Mouse (Mus musculus) MEL (cell line): Measurements from ENCODE around the gene Mansc1. TPM values are rescaled to one million over a fixed set of nuclear protein-coding genes. Genes with fewer than 3 reads are reported as not detected.

Experiments used
- DNase-seq: peaks from one replicate; pipeline ENCODE4 v3.0.0; 2011; ENCODE audit warnings: low read depth, low spot score
- H3K27ac ChIP-seq: 2 replicates; pipeline ENCODE4 v1.5.1; 2012; ENCODE audit warnings: low read depth, mild to moderate bottlenecking, control low read depth, low read length, moderate library complexity; ENCODE audit not compliant: control insufficient read depth
- H3K27me3 ChIP-seq, 2 experiments: fragments of 150-350 bp in 1 of 2; sonication (generic) in 1 of 2; 2 replicates each; pipeline ENCODE4 v1.6.1; 2012; ENCODE audit warnings: low read length in 2 of 2, mild to moderate bottlenecking in 2 of 2, improper control_type of control experiment in 1 of 2, moderate library complexity in 1 of 2; ENCODE audit not compliant: insufficient read depth in 2 of 2, control insufficient read depth in 1 of 2
- H3K36me3 ChIP-seq, 2 experiments: 2 replicates each; pipeline ENCODE4 v1.6.1; 2012 to 2014; ENCODE audit warnings: low read length in 2 of 2, improper control_type of control experiment in 1 of 2, inconsistent platforms in 1 of 2, mild to moderate bottlenecking in 1 of 2; ENCODE audit not compliant: insufficient read depth in 2 of 2, control insufficient read depth in 1 of 2
- H3K4me1 ChIP-seq, 2 experiments: fragments of 150-350 bp in 1 of 2; sonication (generic) in 1 of 2; 2 replicates each; pipeline ENCODE4 v1.6.1; 2012; ENCODE audit warnings: low read length in 2 of 2, improper control_type of control experiment in 1 of 2, mild to moderate bottlenecking in 1 of 2; ENCODE audit not compliant: insufficient read depth in 2 of 2, control insufficient read depth in 1 of 2
- H3K4me3 ChIP-seq, 2 experiments: fragments of 150-350 bp in 1 of 2; sonication (generic) in 1 of 2; 2 replicates each; pipeline ENCODE4 v1.5.1; 2012; ENCODE audit warnings: low read depth in 2 of 2, low read length in 2 of 2, mild to moderate bottlenecking in 2 of 2, moderate library complexity in 2 of 2, control low read depth in 1 of 2, improper control_type of control experiment in 1 of 2; ENCODE audit not compliant: control insufficient read depth in 1 of 2, insufficient read depth in 1 of 2
- H3K79me2 ChIP-seq: 2 replicates; pipeline ENCODE4 v1.6.1; 2012; ENCODE audit warnings: mild to moderate bottlenecking, low read length, moderate library complexity; ENCODE audit not compliant: control insufficient read depth, poor library complexity, insufficient read depth
- H3K9ac ChIP-seq: 2 replicates; pipeline ENCODE4 v1.6.1; 2012; ENCODE audit warnings: low read depth, mild to moderate bottlenecking, control low read depth, low read length, moderate library complexity; ENCODE audit not compliant: control insufficient read depth, poor library complexity, severe bottlenecking
- H3K9me3 ChIP-seq: fragments of 150-350 bp; sonication (generic); replicated peaks from 2 replicates; pipeline ENCODE4 v1.6.1; 2012; ENCODE audit warnings: mild to moderate bottlenecking, low read length, improper control_type of control experiment, moderate library complexity; ENCODE audit not compliant: insufficient read depth
- CHD1 ChIP-seq: IDR thresholded peaks from 2 replicates; pipeline ENCODE4 v1.6.1; 2012; ENCODE audit warnings: low read depth, mild to moderate bottlenecking, inconsistent platforms, low read length, improper control_type of control experiment
- CHD2 ChIP-seq: IDR thresholded peaks from 2 replicates; pipeline ENCODE4 v1.6.1; 2011; ENCODE audit warnings: low read length, improper control_type of control experiment
- CTCF ChIP-seq, 3 experiments: IDR thresholded peaks in 2 of 3; conservative IDR thresholded peaks in 1 of 3; 2 replicates each; pipeline ENCODE4 v1.5.1; 2011 to 2012; ENCODE audit warnings: low read length in 3 of 3, low read depth in 2 of 3, mild to moderate bottlenecking in 2 of 3, improper control_type of control experiment in 1 of 3, inconsistent platforms in 1 of 3, mixed read lengths in 1 of 3, moderate library complexity in 1 of 3; ENCODE audit not compliant: control insufficient read depth in 1 of 3, insufficient read depth in 1 of 3, poor library complexity in 1 of 3, severe bottlenecking in 1 of 3
- EP300 ChIP-seq, 2 experiments: IDR thresholded peaks; 2 replicates each; pipeline ENCODE4 v1.6.1; 2011; ENCODE audit warnings: improper control_type of control experiment in 2 of 2, low read length in 2 of 2, low read depth in 1 of 2, mild to moderate bottlenecking in 1 of 2
- GATA1 ChIP-seq: IDR thresholded peaks from 2 replicates; pipeline ENCODE4 v1.6.1; 2011; ENCODE audit warnings: low read depth, low read length, improper control_type of control experiment
- HCFC1 ChIP-seq: IDR thresholded peaks from 2 replicates; pipeline ENCODE4 v1.6.1; 2012; ENCODE audit warnings: low read depth, mild to moderate bottlenecking, inconsistent platforms, low read length, improper control_type of control experiment, moderate library complexity
- MYB ChIP-seq: IDR thresholded peaks from 2 replicates; pipeline ENCODE4 v1.6.1; 2011; ENCODE audit warnings: mild to moderate bottlenecking, low read depth, low read length, improper control_type of control experiment
- MYC ChIP-seq: IDR thresholded peaks from 2 replicates; pipeline ENCODE4 v1.6.1; 2011; ENCODE audit warnings: low read depth, mild to moderate bottlenecking, low read length, improper control_type of control experiment, moderate library complexity
- NRF1 ChIP-seq: IDR thresholded peaks from 2 replicates; pipeline ENCODE4 v1.6.1; 2014; ENCODE audit warnings: low read depth, mild to moderate bottlenecking, inconsistent platforms, low read length, improper control_type of control experiment, moderate library complexity; ENCODE audit not compliant: poor library complexity, insufficient read depth, severe bottlenecking
- POLR2A ChIP-seq, 2 experiments: IDR thresholded peaks; 2 replicates each; pipeline ENCODE4 v1.6.1; 2011 to 2012; ENCODE audit warnings: low read length in 2 of 2, mild to moderate bottlenecking in 2 of 2, control low read depth in 1 of 2, improper control_type of control experiment in 1 of 2, low read depth in 1 of 2, moderate library complexity in 1 of 2; ENCODE audit not compliant: control insufficient read depth in 1 of 2, insufficient read depth in 1 of 2, poor library complexity in 1 of 2
- TAL1 ChIP-seq: IDR thresholded peaks from 2 replicates; pipeline ENCODE4 v1.6.1; 2012; ENCODE audit warnings: mild to moderate bottlenecking, inconsistent platforms, low read length, moderate library complexity, mixed read lengths
- TBP ChIP-seq: IDR thresholded peaks from 2 replicates; pipeline ENCODE4 v1.8.0; 2011; ENCODE audit warnings: low read depth, low read length, improper control_type of control experiment
- TCF12 ChIP-seq: IDR thresholded peaks from 2 replicates; pipeline ENCODE4 v1.6.1; 2014; ENCODE audit warnings: low read depth, mild to moderate bottlenecking, inconsistent platforms, low read length, improper control_type of control experiment, moderate library complexity
- USF1 ChIP-seq: IDR thresholded peaks from 2 replicates; pipeline ENCODE4 v1.6.1; 2014; ENCODE audit warnings: low read depth, mild to moderate bottlenecking, inconsistent platforms, low read length, improper control_type of control experiment, moderate library complexity
- USF2 ChIP-seq, 2 experiments: IDR thresholded peaks; 2 replicates each; pipeline ENCODE4 v1.6.1; 2011 to 2012; ENCODE audit warnings: improper control_type of control experiment in 2 of 2, low read length in 2 of 2, borderline replicate concordance in 1 of 2, inconsistent platforms in 1 of 2, low read depth in 1 of 2, mild to moderate bottlenecking in 1 of 2; ENCODE audit not compliant: insufficient read depth in 1 of 2
- ZC3H11A ChIP-seq: IDR thresholded peaks from 2 replicates; pipeline ENCODE4 v1.6.1; 2012; ENCODE audit warnings: low read depth, mild to moderate bottlenecking, inconsistent platforms, low read length, improper control_type of control experiment
- ZNF384 ChIP-seq: IDR thresholded peaks from 2 replicates; pipeline ENCODE4 v1.6.1; 2012; ENCODE audit warnings: low read depth, mild to moderate bottlenecking, inconsistent platforms, low read length, improper control_type of control experiment
- polyA plus RNA-seq, 2 experiments: library from polyadenylated mRNA; stranded (reverse) in 1 of 2; unstranded in 1 of 2; fragments of >175 nt in 1 of 2; fragments of >200 nt in 1 of 2; gene quantifications; 2 replicates each; pipeline versions ENCODE4 v1.2.1 to v1.2.4; 2012; ENCODE audit warnings: low replicate concordance in 2 of 2, low read depth in 1 of 2; ENCODE audit not compliant: insufficient read length in 2 of 2, insufficient read depth in 1 of 2, missing spikeins in 1 of 2
- total RNA-seq: library from RNA; depleted of rRNA; stranded (reverse); fragments of 300-350 nt; gene quantifications from 2 replicates; pipeline ENCODE4 v1.2.3, GENCODE M21; 2012

Mansc1 gene
- total and polyA plus RNA-seq, 3 experiments: not detected

DNA sequence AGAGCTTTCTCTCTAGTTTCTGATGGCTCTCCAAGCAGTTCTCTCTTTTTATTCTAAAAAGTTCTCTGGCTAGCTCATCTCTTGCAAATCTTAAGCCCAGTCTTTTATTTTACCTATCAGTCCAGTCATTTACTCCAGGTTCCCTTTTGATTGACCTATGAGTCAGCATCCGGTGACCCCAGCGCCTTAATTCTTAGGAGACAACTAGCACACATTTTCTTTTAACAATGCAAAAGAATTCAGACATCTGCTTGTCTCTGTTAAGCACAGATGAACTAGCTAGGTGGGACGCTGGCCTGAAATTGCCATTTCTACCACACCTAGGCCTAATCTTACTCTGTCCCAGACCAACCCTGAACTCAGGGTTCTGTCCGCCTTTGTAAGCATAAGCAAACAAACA is 52.8 kb downstream of the Mansc1 start:
- no peaks in the 10 kb centered on the region for H3K9me3 ChIP-seq
- no peak overlapping the region for H3K4me3 ChIP-seq
- H3K4me1 ChIP-seq: no peaks in the 10 kb centered on the region
- no peaks in the 10 kb centered on the region for H3K36me3 ChIP-seq
- peaks cover 9 to 14% of the 10 kb centered on the region in 2 experiments for H3K27me3 ChIP-seq
- H3K9ac ChIP-seq: no peak overlapping the region
- H3K79me2 ChIP-seq: no peaks in the 10 kb centered on the region
- TF ChIP-seq CHD2 (no peak), USF2 (IDR thresholded peaks at IDR 0.05; ENCODE audit: borderline replicate concordance in 1 of 2, insufficient read depth in 1 of 2, low read depth in 1 of 2, low read length in 2 of 2) (no peak), MYC (no peak), CHD1 (no peak)
- DNase-seq: no peak
- no peak overlapping the region for H3K27ac ChIP-seq

- Histone ChIP-seq H3K9me3 (no peaks in the 10 kb centered on the region), H3K27me3 (peaks cover 9 to 14% of the 10 kb centered on the region in 2 experiments), H3K4me1 (no peaks in the 10 kb centered on the region), H3K9ac (no peak overlapping the region), H3K36me3 (no peaks in the 10 kb centered on the region), H3K79me2 (no peaks in the 10 kb centered on the region), H3K27ac (no peak overlapping the region), H3K4me3 (no peak overlapping the region)
- no peak for DNase-seq
- TF ChIP-seq GATA1 (0 out of 2 replicates have a peak, but pooled peaks have one; percentile 10), HCFC1 (no peak)
Observed at GRCm38 (mm10) chr6:134578039-134578438, 54.2 kb downstream of the Mansc1 start.

DNA sequence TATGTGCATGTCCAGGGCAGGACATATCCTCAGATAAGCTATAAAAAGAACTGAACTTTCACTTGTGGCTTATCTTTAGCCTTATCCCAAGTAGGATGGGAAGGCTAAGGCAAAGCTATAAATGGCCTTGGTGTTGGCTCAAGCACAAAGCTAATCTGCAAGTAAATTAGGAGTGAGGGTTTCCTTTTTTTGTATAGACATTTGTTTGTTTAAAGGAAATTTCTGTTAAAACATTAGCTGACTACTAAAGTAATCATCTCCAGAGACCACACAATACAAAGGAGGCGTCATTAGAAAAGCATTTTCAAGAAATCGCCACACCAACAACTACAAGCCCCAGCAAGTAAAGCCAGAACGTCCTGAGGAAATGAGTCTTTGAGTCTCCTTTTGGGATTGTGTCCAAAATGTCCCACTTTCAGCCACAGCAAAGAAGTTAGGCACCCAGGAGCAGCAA is 57.0 kb downstream of the Mansc1 start:
- no peaks in the 10 kb centered on the region for H3K36me3 ChIP-seq
- no peak overlapping the region for H3K4me3 ChIP-seq
- H3K9me3 ChIP-seq: no peaks in the 10 kb centered on the region
- H3K79me2 ChIP-seq: no peaks in the 10 kb centered on the region
- no peaks in the 10 kb centered on the region for H3K4me1 ChIP-seq
- peaks cover 8 to 9% of the 10 kb centered on the region in 2 experiments for H3K27me3 ChIP-seq
- DNase-seq: no peak
- no peak overlapping the region for H3K27ac ChIP-seq
- no peak for TF ChIP-seq NRF1
- no peak for TF ChIP-seq TBP
- TF ChIP-seq TCF12: no peak
- no peak for TF ChIP-seq CHD2
- no peak for TF ChIP-seq EP300 (IDR thresholded peaks at IDR 0.05; ENCODE audit: low read depth in 1 of 2, low read length in 2 of 2)
- TF ChIP-seq ZNF384: no peak
- no peak for TF ChIP-seq USF1
- TF ChIP-seq TAL1: no peak
- TF ChIP-seq MYB: no peak
- TF ChIP-seq ZC3H11A: no peak
- TF ChIP-seq CTCF (IDR thresholded peaks at IDR 0.05 in 2 of 3, conservative IDR thresholded peaks at IDR 0.05 in 1 of 3; ENCODE audit: control insufficient read depth in 1 of 3, insufficient read depth in 1 of 3, low read depth in 2 of 3, low read length in 3 of 3, poor library complexity in 1 of 3, severe bottlenecking in 1 of 3): no peak
- no peak for TF ChIP-seq POLR2A (IDR thresholded peaks at IDR 0.05; ENCODE audit: control insufficient read depth in 1 of 2, insufficient read depth in 1 of 2, low read depth in 1 of 2, low read length in 2 of 2, poor library complexity in 1 of 2)
- H3K9ac ChIP-seq: no peak overlapping the region
